Mouse (Mus musculus) testis, postnatal 14 days (tissue): ENCODE measurements at regions not wholly inside any gene's neighbourhood (a gene's known extent, or its start where the extent isn't known, plus 50 kb on each side); places are given as distances from the start of the nearest gene placed in this dataset.

Experiments
- DNase-seq: peaks from one replicate; pipeline ENCODE4 v3.0.0; 2021; ENCODE audit warnings: low spot score

- no peak for DNase-seq
Measured at GRCm38 (mm10) chr7:69827251-69827650, 539.3 kb downstream of the Nr2f2 start.

GRCm38 (mm10) chr7:69820570-69820969 is 546.0 kb downstream of the Nr2f2 start:
- no peak for DNase-seq

GRCm38 (mm10) chr7:69812301-69812700 is 554.2 kb downstream of the Nr2f2 start:
- no peak for DNase-seq

GRCm38 (mm10) chr7:69810873-69811272 is 555.7 kb downstream of the Nr2f2 start:
- no peak for DNase-seq

GRCm38 (mm10) chr7:69807220-69807619 is 559.3 kb downstream of the Nr2f2 start:
- peak; percentile 19 for DNase-seq

GRCm38 (mm10) chr7:69770980-69771348 is 595.6 kb downstream of the Nr2f2 start:
- no peak for DNase-seq

- no peak for DNase-seq
Measured at GRCm38 (mm10) chr7:69770313-69770979, 596.1 kb downstream of the Nr2f2 start.

GRCm38 (mm10) chr7:69766451-69766850 is 600.1 kb downstream of the Nr2f2 start:
- no peak for DNase-seq

GRCm38 (mm10) chr7:69740495-69740894 is 626.0 kb downstream of the Nr2f2 start:
- DNase-seq, result no peak

GRCm38 (mm10) chr7:69738998-69739397 is 627.5 kb downstream of the Nr2f2 start:
- no peak for DNase-seq

- no peak for DNase-seq
Measured at GRCm38 (mm10) chr7:69715081-69715480, 651.5 kb downstream of the Nr2f2 start.

- DNase-seq, result no peak
Measured at GRCm38 (mm10) chr7:69670211-69670610, 696.3 kb downstream of the Nr2f2 start.

- peak; percentile 4 for DNase-seq
Measured at GRCm38 (mm10) chr7:69655583-69655982, 711.0 kb downstream of the Nr2f2 start.

GRCm38 (mm10) chr7:69645449-69645848 is 721.1 kb downstream of the Nr2f2 start:
- DNase-seq, result no peak

- no peak for DNase-seq
Measured at GRCm38 (mm10) chr7:69641652-69642051, 724.9 kb downstream of the Nr2f2 start.

- no peak for DNase-seq
Measured at GRCm38 (mm10) chr7:69599866-69600265, 766.7 kb downstream of the Nr2f2 start.

- no peak for DNase-seq
Measured at GRCm38 (mm10) chr7:69585716-69586115, 780.8 kb downstream of the Nr2f2 start.

- no peak for DNase-seq
Measured at GRCm38 (mm10) chr7:69585131-69585530, 781.4 kb downstream of the Nr2f2 start.

- no peak for DNase-seq
Measured at GRCm38 (mm10) chr7:69584516-69584915, 782.0 kb downstream of the Nr2f2 start.

- no peak for DNase-seq
Measured at GRCm38 (mm10) chr7:69583901-69584300, 782.6 kb downstream of the Nr2f2 start.

- no peak for DNase-seq
Measured at GRCm38 (mm10) chr7:69581668-69582067, 784.9 kb downstream of the Nr2f2 start.

- no peak for DNase-seq
Measured at GRCm38 (mm10) chr7:69578958-69579810, 787.4 kb downstream of the Nr2f2 start.

GRCm38 (mm10) chr7:69577754-69578153 is 788.8 kb downstream of the Nr2f2 start:
- DNase-seq, result no peak
